Mouse (Mus musculus) lung, postnatal 36 days (tissue): Measurements from ENCODE around the gene Krt26.
A peak's percentile ranks its signal among the peaks of the same experiment; 100 is the strongest.

ENCODE experiments used
- DNase-seq: peaks from one replicate; pipeline ENCODE4 v3.0.0; 2022; ENCODE audit warnings: mixed read lengths

The Krt26 gene

GRCm38 (mm10) chr11:99337866-99338265, at the start of gene Krt26:
Gene Krt26, minus strand, starts transcription at chr11:99337966.
- DNase-seq = no peak

GRCm38 (mm10) chr11:99385813-99386721, 48.3 kb upstream of the Krt26 start:
- peak; percentile 93 for DNase-seq

GRCm38 (mm10) chr11:99379568-99379967, 41.8 kb upstream of the Krt26 start:
- DNase-seq = peak; percentile 83

- DNase-seq = no peak
Measured at GRCm38 (mm10) chr11:99374803-99375202, 37.0 kb upstream of the Krt26 start, which contains the start of gene Krt28. Gene Krt28, minus strand, starts transcription at chr11:99374903.

GRCm38 (mm10) chr11:99369853-99370451, 32.2 kb upstream of the Krt26 start:
- peak; percentile 31 for DNase-seq

- peak; percentile 2 for DNase-seq
Measured at GRCm38 (mm10) chr11:99369229-99369628, 31.5 kb upstream of the Krt26 start.

- DNase-seq = peak; percentile 3
Measured at GRCm38 (mm10) chr11:99366791-99367190, 29.0 kb upstream of the Krt26 start.

GRCm38 (mm10) chr11:99364412-99364811, 26.6 kb upstream of the Krt26 start:
- DNase-seq = peak; percentile 48

GRCm38 (mm10) chr11:99361423-99361822, 23.7 kb upstream of the Krt26 start:
- no peak for DNase-seq

- no peak for DNase-seq
Measured at GRCm38 (mm10) chr11:99351004-99351403, 13.2 kb upstream of the Krt26 start, which contains the start of gene Krt27. Gene Krt27, minus strand, starts transcription at chr11:99351104.

GRCm38 (mm10) chr11:99339299-99339847, 1.6 kb upstream of the Krt26 start:
- no peak for DNase-seq

- DNase-seq = no peak
Measured at GRCm38 (mm10) chr11:99333426-99333825, 4.3 kb downstream of the Krt26 start.

GRCm38 (mm10) chr11:99329655-99330054, 8.1 kb downstream of the Krt26 start:
- DNase-seq = peak; percentile 2

- no peak for DNase-seq
Measured at GRCm38 (mm10) chr11:99322851-99323250, 14.9 kb downstream of the Krt26 start, which contains the start of gene Krt25. Gene Krt25, minus strand, starts transcription at chr11:99322951.

- no peak for DNase-seq
Measured at GRCm38 (mm10) chr11:99321094-99321493, 16.7 kb downstream of the Krt26 start.

GRCm38 (mm10) chr11:99319127-99319526, 18.6 kb downstream of the Krt26 start:
- no peak for DNase-seq

- no peak for DNase-seq
Measured at GRCm38 (mm10) chr11:99316543-99316942, 21.2 kb downstream of the Krt26 start.

GRCm38 (mm10) chr11:99314594-99314993, 23.2 kb downstream of the Krt26 start:
- no peak for DNase-seq

GRCm38 (mm10) chr11:99310882-99311281, 26.9 kb downstream of the Krt26 start:
- peak; percentile 30 for DNase-seq

- peak; percentile 85 for DNase-seq
Measured at GRCm38 (mm10) chr11:99307579-99307978, 30.2 kb downstream of the Krt26 start.

- DNase-seq = no peak
Measured at GRCm38 (mm10) chr11:99295039-99295438, 42.7 kb downstream of the Krt26 start.

- DNase-seq = peak; percentile 47
Measured at GRCm38 (mm10) chr11:99292846-99293245, 44.9 kb downstream of the Krt26 start.

GRCm38 (mm10) chr11:99284833-99285312, 52.9 kb downstream of the Krt26 start, which contains the start of gene Krt24:
Gene Krt24, minus strand, starts transcription at chr11:99285262.
- no peak for DNase-seq
